Mouse (Mus musculus) stomach, postnatal 0 days (tissue): Measurements from ENCODE around the gene Ctf1.

Source experiments
- CTCF ChIP-seq: IDR thresholded peaks from 2 replicates; pipeline ENCODE4 v1.5.1; 2016; ENCODE audit warnings: antibody characterized with exemption, low read depth, mild to moderate bottlenecking, moderate library complexity
- EP300 ChIP-seq: optimal IDR thresholded peaks from 2 replicates; pipeline ENCODE3; 2016; ENCODE audit warnings: antibody characterized with exemption

GRCm38 (mm10) chr7:127688935-127689334 is 23.6 kb upstream of the Ctf1 start:
- TF ChIP-seq CTCF: no peak
- TF ChIP-seq EP300: no peak
